Mouse (Mus musculus) MEL (cell line): ENCODE results near the gene Cgref1. TPM values are rescaled to one million over a fixed set of nuclear protein-coding genes. Genes with fewer than 3 reads are reported as not detected.
A peak's percentile ranks its signal among the peaks of the same experiment; 100 is the strongest.

Source experiments
- DNase-seq: peaks from one replicate; pipeline ENCODE4 v3.0.0; 2011; ENCODE audit warnings: low read depth, low spot score
- H3K27ac ChIP-seq: 2 replicates; pipeline ENCODE4 v1.5.1; 2012; ENCODE audit warnings: low read depth, mild to moderate bottlenecking, control low read depth, low read length, moderate library complexity; ENCODE audit not compliant: control insufficient read depth
- H3K27me3 ChIP-seq, 2 experiments: fragments of 150-350 bp in 1 of 2; sonication (generic) in 1 of 2; 2 replicates each; pipeline ENCODE4 v1.6.1; 2012; ENCODE audit warnings: low read length in 2 of 2, mild to moderate bottlenecking in 2 of 2, improper control_type of control experiment in 1 of 2, moderate library complexity in 1 of 2; ENCODE audit not compliant: insufficient read depth in 2 of 2, control insufficient read depth in 1 of 2
- H3K36me3 ChIP-seq, 2 experiments: 2 replicates each; pipeline ENCODE4 v1.6.1; 2012 to 2014; ENCODE audit warnings: low read length in 2 of 2, improper control_type of control experiment in 1 of 2, inconsistent platforms in 1 of 2, mild to moderate bottlenecking in 1 of 2; ENCODE audit not compliant: insufficient read depth in 2 of 2, control insufficient read depth in 1 of 2
- H3K4me1 ChIP-seq, 2 experiments: fragments of 150-350 bp in 1 of 2; sonication (generic) in 1 of 2; 2 replicates each; pipeline ENCODE4 v1.6.1; 2012; ENCODE audit warnings: low read length in 2 of 2, improper control_type of control experiment in 1 of 2, mild to moderate bottlenecking in 1 of 2; ENCODE audit not compliant: insufficient read depth in 2 of 2, control insufficient read depth in 1 of 2
- H3K4me3 ChIP-seq, 2 experiments: fragments of 150-350 bp in 1 of 2; sonication (generic) in 1 of 2; 2 replicates each; pipeline ENCODE4 v1.5.1; 2012; ENCODE audit warnings: low read depth in 2 of 2, low read length in 2 of 2, mild to moderate bottlenecking in 2 of 2, moderate library complexity in 2 of 2, control low read depth in 1 of 2, improper control_type of control experiment in 1 of 2; ENCODE audit not compliant: control insufficient read depth in 1 of 2, insufficient read depth in 1 of 2
- H3K79me2 ChIP-seq: 2 replicates; pipeline ENCODE4 v1.6.1; 2012; ENCODE audit warnings: mild to moderate bottlenecking, low read length, moderate library complexity; ENCODE audit not compliant: control insufficient read depth, poor library complexity, insufficient read depth
- H3K9ac ChIP-seq: 2 replicates; pipeline ENCODE4 v1.6.1; 2012; ENCODE audit warnings: low read depth, mild to moderate bottlenecking, control low read depth, low read length, moderate library complexity; ENCODE audit not compliant: control insufficient read depth, poor library complexity, severe bottlenecking
- H3K9me3 ChIP-seq: fragments of 150-350 bp; sonication (generic); replicated peaks from 2 replicates; pipeline ENCODE4 v1.6.1; 2012; ENCODE audit warnings: mild to moderate bottlenecking, low read length, improper control_type of control experiment, moderate library complexity; ENCODE audit not compliant: insufficient read depth
- BHLHE40 ChIP-seq: IDR thresholded peaks from 2 replicates; pipeline ENCODE4 v1.6.1; 2012; ENCODE audit warnings: low read depth, mild to moderate bottlenecking, inconsistent platforms, low read length, improper control_type of control experiment, borderline replicate concordance
- CHD1 ChIP-seq: IDR thresholded peaks from 2 replicates; pipeline ENCODE4 v1.6.1; 2012; ENCODE audit warnings: low read depth, mild to moderate bottlenecking, inconsistent platforms, low read length, improper control_type of control experiment
- CTCF ChIP-seq, 3 experiments: IDR thresholded peaks in 2 of 3; conservative IDR thresholded peaks in 1 of 3; 2 replicates each; pipeline ENCODE4 v1.5.1; 2011 to 2012; ENCODE audit warnings: low read length in 3 of 3, low read depth in 2 of 3, mild to moderate bottlenecking in 2 of 3, improper control_type of control experiment in 1 of 3, inconsistent platforms in 1 of 3, mixed read lengths in 1 of 3, moderate library complexity in 1 of 3; ENCODE audit not compliant: control insufficient read depth in 1 of 3, insufficient read depth in 1 of 3, poor library complexity in 1 of 3, severe bottlenecking in 1 of 3
- E2F4 ChIP-seq: IDR thresholded peaks from 2 replicates; pipeline ENCODE4 v1.6.1; 2011; ENCODE audit warnings: low read depth, low read length, improper control_type of control experiment, borderline replicate concordance
- ELF1 ChIP-seq: IDR thresholded peaks from 2 replicates; pipeline ENCODE4 v1.6.1; 2014; ENCODE audit warnings: low read depth, mild to moderate bottlenecking, inconsistent platforms, low read length, improper control_type of control experiment, moderate library complexity
- EP300 ChIP-seq, 2 experiments: IDR thresholded peaks; 2 replicates each; pipeline ENCODE4 v1.6.1; 2011; ENCODE audit warnings: improper control_type of control experiment in 2 of 2, low read length in 2 of 2, low read depth in 1 of 2, mild to moderate bottlenecking in 1 of 2
- GABPA ChIP-seq: IDR thresholded peaks from 2 replicates; pipeline ENCODE4 v1.6.1; 2012; ENCODE audit warnings: low read depth, mild to moderate bottlenecking, inconsistent platforms, low read length, improper control_type of control experiment, moderate library complexity
- GATA1 ChIP-seq: IDR thresholded peaks from 2 replicates; pipeline ENCODE4 v1.6.1; 2011; ENCODE audit warnings: low read depth, low read length, improper control_type of control experiment
- HCFC1 ChIP-seq: IDR thresholded peaks from 2 replicates; pipeline ENCODE4 v1.6.1; 2012; ENCODE audit warnings: low read depth, mild to moderate bottlenecking, inconsistent platforms, low read length, improper control_type of control experiment, moderate library complexity
- JUND ChIP-seq: IDR thresholded peaks from 2 replicates; pipeline ENCODE4 v1.6.1; 2011; ENCODE audit warnings: low read depth, mild to moderate bottlenecking, improper control_type of control experiment, low read length
- MAX ChIP-seq: IDR thresholded peaks from 2 replicates; pipeline ENCODE4 v1.6.1; 2011; ENCODE audit warnings: low read length, improper control_type of control experiment
- MEF2A ChIP-seq: IDR thresholded peaks from 2 replicates; pipeline ENCODE4 v1.6.1; 2014; ENCODE audit warnings: low read depth, mild to moderate bottlenecking, inconsistent platforms, low read length, improper control_type of control experiment; ENCODE audit not compliant: poor library complexity, insufficient replicate concordance, severe bottlenecking; ENCODE audit errors: extremely low read depth
- NRF1 ChIP-seq: IDR thresholded peaks from 2 replicates; pipeline ENCODE4 v1.6.1; 2014; ENCODE audit warnings: low read depth, mild to moderate bottlenecking, inconsistent platforms, low read length, improper control_type of control experiment, moderate library complexity; ENCODE audit not compliant: poor library complexity, insufficient read depth, severe bottlenecking
- POLR2A ChIP-seq, 2 experiments: IDR thresholded peaks; 2 replicates each; pipeline ENCODE4 v1.6.1; 2011 to 2012; ENCODE audit warnings: low read length in 2 of 2, mild to moderate bottlenecking in 2 of 2, control low read depth in 1 of 2, improper control_type of control experiment in 1 of 2, low read depth in 1 of 2, moderate library complexity in 1 of 2; ENCODE audit not compliant: control insufficient read depth in 1 of 2, insufficient read depth in 1 of 2, poor library complexity in 1 of 2
- POLR2AphosphoS5 ChIP-seq: IDR thresholded peaks from 2 replicates; pipeline ENCODE4 v1.6.1; 2012; ENCODE audit warnings: low read depth, borderline replicate concordance, mild to moderate bottlenecking, inconsistent platforms, low read length, moderate library complexity, mixed read lengths
- RAD21 ChIP-seq: IDR thresholded peaks from 2 replicates; pipeline ENCODE4 v1.6.1; 2011; ENCODE audit warnings: mild to moderate bottlenecking, low read depth, low read length, improper control_type of control experiment
- RCOR1 ChIP-seq: IDR thresholded peaks from 2 replicates; pipeline ENCODE4 v1.6.1; 2012; ENCODE audit warnings: low read depth, mild to moderate bottlenecking, inconsistent platforms, low read length, improper control_type of control experiment
- SIN3A ChIP-seq: IDR thresholded peaks from 2 replicates; pipeline ENCODE4 v1.6.1; 2012; ENCODE audit warnings: low read length, improper control_type of control experiment, inconsistent platforms
- TAL1 ChIP-seq: IDR thresholded peaks from 2 replicates; pipeline ENCODE4 v1.6.1; 2012; ENCODE audit warnings: mild to moderate bottlenecking, inconsistent platforms, low read length, moderate library complexity, mixed read lengths
- UBTF ChIP-seq: IDR thresholded peaks from 2 replicates; pipeline ENCODE4 v1.6.1; 2012; ENCODE audit warnings: low read depth, mild to moderate bottlenecking, inconsistent platforms, low read length, improper control_type of control experiment, moderate library complexity, borderline replicate concordance; ENCODE audit not compliant: insufficient read depth
- USF1 ChIP-seq: IDR thresholded peaks from 2 replicates; pipeline ENCODE4 v1.6.1; 2014; ENCODE audit warnings: low read depth, mild to moderate bottlenecking, inconsistent platforms, low read length, improper control_type of control experiment, moderate library complexity
- USF2 ChIP-seq, 2 experiments: IDR thresholded peaks; 2 replicates each; pipeline ENCODE4 v1.6.1; 2011 to 2012; ENCODE audit warnings: improper control_type of control experiment in 2 of 2, low read length in 2 of 2, borderline replicate concordance in 1 of 2, inconsistent platforms in 1 of 2, low read depth in 1 of 2, mild to moderate bottlenecking in 1 of 2; ENCODE audit not compliant: insufficient read depth in 1 of 2
- ZC3H11A ChIP-seq: IDR thresholded peaks from 2 replicates; pipeline ENCODE4 v1.6.1; 2012; ENCODE audit warnings: low read depth, mild to moderate bottlenecking, inconsistent platforms, low read length, improper control_type of control experiment
- ZKSCAN1 ChIP-seq: IDR thresholded peaks from 2 replicates; pipeline ENCODE4 v1.6.1; 2012; ENCODE audit warnings: low read depth, mild to moderate bottlenecking, inconsistent platforms, low read length, improper control_type of control experiment, moderate library complexity
- ZMIZ1 ChIP-seq: IDR thresholded peaks from 2 replicates; pipeline ENCODE4 v1.6.1; 2012; ENCODE audit warnings: low read depth, mild to moderate bottlenecking, inconsistent platforms, low read length, improper control_type of control experiment, moderate library complexity
- ZNF384 ChIP-seq: IDR thresholded peaks from 2 replicates; pipeline ENCODE4 v1.6.1; 2012; ENCODE audit warnings: low read depth, mild to moderate bottlenecking, inconsistent platforms, low read length, improper control_type of control experiment
- polyA plus RNA-seq, 2 experiments: library from polyadenylated mRNA; stranded (reverse) in 1 of 2; unstranded in 1 of 2; fragments of >175 nt in 1 of 2; fragments of >200 nt in 1 of 2; gene quantifications; 2 replicates each; pipeline versions ENCODE4 v1.2.1 to v1.2.4; 2012; ENCODE audit warnings: low replicate concordance in 2 of 2, low read depth in 1 of 2; ENCODE audit not compliant: insufficient read length in 2 of 2, insufficient read depth in 1 of 2, missing spikeins in 1 of 2
- total RNA-seq: library from RNA; depleted of rRNA; stranded (reverse); fragments of 300-350 nt; gene quantifications from 2 replicates; pipeline ENCODE4 v1.2.3, GENCODE M21; 2012

Cgref1 gene
- total and polyA plus RNA-seq, 3 experiments: 1.4 TPM; not detected in 2

DNA sequence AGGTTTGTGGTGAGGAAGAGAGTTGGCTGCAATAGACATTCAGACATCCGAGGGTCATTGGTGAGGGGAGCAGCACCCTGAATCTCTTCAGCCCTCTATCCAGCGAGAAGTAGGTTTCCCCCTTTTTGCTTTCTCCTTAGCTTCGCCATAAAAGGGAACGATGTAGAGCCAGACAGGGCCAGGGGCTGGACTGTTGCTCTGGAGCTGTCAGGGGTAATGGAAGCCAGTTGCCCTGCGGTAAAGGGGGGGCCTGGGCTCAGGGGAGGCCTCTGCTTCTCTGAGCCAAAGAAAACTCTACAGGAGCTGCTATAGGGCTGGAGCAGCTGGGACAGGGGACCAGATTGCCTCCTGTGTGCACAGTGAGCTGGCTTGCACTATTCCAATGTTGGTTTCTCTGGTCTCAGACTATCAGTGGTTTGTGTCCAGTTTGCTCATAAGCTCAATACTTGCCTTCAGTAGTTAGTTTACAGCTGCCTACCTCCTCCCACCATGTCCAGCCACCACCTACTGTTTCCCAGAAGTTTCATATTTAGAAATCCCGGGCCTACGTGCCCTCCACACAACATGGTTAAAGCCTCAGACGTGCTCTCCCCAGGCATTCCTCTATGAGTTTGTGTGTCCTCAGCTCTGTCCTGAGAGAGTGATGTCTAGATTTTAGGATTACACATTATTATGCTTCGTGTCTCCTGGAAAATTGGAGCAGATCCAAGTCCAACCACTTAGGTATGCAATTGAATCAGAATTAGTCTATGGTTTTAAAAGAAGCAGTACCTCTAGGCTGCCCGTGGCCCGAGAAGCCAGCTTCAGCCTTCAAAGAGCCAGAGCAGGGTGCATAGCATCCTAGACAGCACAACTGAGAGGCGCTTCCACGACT lies 36.7 kb downstream of the Cgref1 start:
- peaks cover 3 to 25% of the 10 kb centered on the region in 2 experiments; a peak in 3 of 4 replicates for H3K4me1 ChIP-seq
- DNase-seq: no peak
- H3K27ac ChIP-seq: no peak overlapping the region

DNA sequence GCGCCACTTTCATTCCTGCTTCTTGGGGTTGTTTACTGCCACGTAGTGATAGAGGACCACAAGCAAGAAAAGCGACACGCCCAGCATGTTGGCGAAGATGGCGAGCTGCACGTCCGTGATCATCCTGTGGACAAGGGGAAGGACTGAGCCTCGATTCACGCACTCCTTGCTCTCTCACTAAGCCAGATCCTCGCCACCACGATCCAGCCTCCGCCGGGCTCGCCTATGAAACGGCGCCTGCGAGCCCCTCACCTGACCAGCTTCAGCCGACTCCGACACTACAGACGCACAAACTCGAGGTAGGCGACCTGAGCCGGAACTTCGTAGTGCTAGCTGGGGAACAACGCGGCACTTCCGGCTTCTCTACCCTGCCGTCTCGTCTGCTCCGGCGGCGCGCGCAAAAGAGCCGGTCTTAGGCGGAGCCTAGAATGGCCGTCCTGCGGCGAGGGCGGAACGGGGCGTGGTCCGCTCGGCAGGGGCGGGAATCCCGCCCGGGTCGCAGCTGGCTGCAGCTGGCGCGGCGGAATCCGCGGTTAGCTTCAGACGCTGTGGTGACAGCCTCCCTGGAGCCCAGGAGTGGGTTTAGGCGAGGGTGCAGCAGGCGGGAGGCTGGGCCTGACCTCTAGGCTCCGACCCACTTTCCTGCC lies 37.9 kb downstream of the Cgref1 start, which contains the start of gene Ost4:
Gene Ost4 (minus strand): TSS at position 376 of the 647 bp plus-strand sequence.
- peaks cover 18% of the 10 kb centered on the region for H3K79me2 ChIP-seq
- H3K4me3 ChIP-seq: peak within 1 kb of the TSS; percentile 76 to 77
- no peaks in the 10 kb centered on the region for H3K9me3 ChIP-seq
- H3K27me3 ChIP-seq: no peaks in the 10 kb centered on the region
- H3K9ac ChIP-seq: peak within 1 kb of the TSS; percentile 73
- DNase-seq: peak; percentile 99
- peaks cover 4 to 8% of the 10 kb centered on the region in 2 experiments for H3K36me3 ChIP-seq
- peaks cover 3 to 20% of the 10 kb centered on the region in 2 experiments; a peak in 3 of 4 replicates for H3K4me1 ChIP-seq
- peak within 1 kb of the TSS; percentile 52 for H3K27ac ChIP-seq
- TF ChIP-seq ELF1 (peak; percentile 97), HCFC1 (peak; percentile 98), USF1 (peak; percentile 30; the same call in 1 of the 2 replicates), JUND (no peak), RCOR1 (no peak), NRF1 (peak; percentile 78), UBTF (no peak), TAL1 (no peak), ZNF384 (no peak), EP300 (IDR thresholded peaks at IDR 0.05; ENCODE audit: low read depth in 1 of 2, low read length in 2 of 2) (no peak), SIN3A (peak; percentile 96), ZMIZ1 (peak; percentile 96), GATA1 (no peak), ZC3H11A (no peak), CHD1 (no peak), CTCF (IDR thresholded peaks at IDR 0.05 in 2 of 3, conservative IDR thresholded peaks at IDR 0.05 in 1 of 3; ENCODE audit: control insufficient read depth in 1 of 3, insufficient read depth in 1 of 3, low read depth in 2 of 3, low read length in 3 of 3, poor library complexity in 1 of 3, severe bottlenecking in 1 of 3) (no peak), USF2 (IDR thresholded peaks at IDR 0.05; ENCODE audit: borderline replicate concordance in 1 of 2, insufficient read depth in 1 of 2, low read depth in 1 of 2, low read length in 2 of 2) (no peak), E2F4 (peak; percentile 89; the same call in 1 of the 2 replicates), POLR2AphosphoS5 (no peak), MAX (peak; percentile 59), RAD21 (no peak)

More for the DNA sequence above, 36.7 kb downstream of the Cgref1 start:
- peaks cover 18% of the 10 kb centered on the region for H3K79me2 ChIP-seq
- no peak for TF ChIP-seq GABPA
- no peak for TF ChIP-seq RAD21
- no peak for TF ChIP-seq SIN3A
- TF ChIP-seq ZMIZ1: no peak
- TF ChIP-seq BHLHE40: no peak
- no peak for TF ChIP-seq MEF2A
- no peak for TF ChIP-seq UBTF
- no peak for TF ChIP-seq USF2 (IDR thresholded peaks at IDR 0.05; ENCODE audit: borderline replicate concordance in 1 of 2, insufficient read depth in 1 of 2, low read depth in 1 of 2, low read length in 2 of 2)
- no peak for TF ChIP-seq MAX
- TF ChIP-seq ZKSCAN1: no peak
- TF ChIP-seq POLR2A (IDR thresholded peaks at IDR 0.05; ENCODE audit: control insufficient read depth in 1 of 2, insufficient read depth in 1 of 2, low read depth in 1 of 2, low read length in 2 of 2, poor library complexity in 1 of 2): no peak
- no peak for TF ChIP-seq JUND
- TF ChIP-seq EP300 (IDR thresholded peaks at IDR 0.05; ENCODE audit: low read depth in 1 of 2, low read length in 2 of 2): no peak
- no peak for TF ChIP-seq E2F4
- TF ChIP-seq, all 39 proteins: peak for 0
- peak overlapping the region; percentile 63 to 67 for H3K4me3 ChIP-seq
- no peaks in the 10 kb centered on the region for H3K9me3 ChIP-seq
- peak overlapping the region; percentile 73 for H3K9ac ChIP-seq
- H3K36me3 ChIP-seq: peaks cover 4 to 11% of the 10 kb centered on the region in 2 experiments
- H3K27me3 ChIP-seq: no peaks in the 10 kb centered on the region
